Mouse (Mus musculus): ENCODE measurements around the gene Ints5.

The Ints5 gene

DNA sequence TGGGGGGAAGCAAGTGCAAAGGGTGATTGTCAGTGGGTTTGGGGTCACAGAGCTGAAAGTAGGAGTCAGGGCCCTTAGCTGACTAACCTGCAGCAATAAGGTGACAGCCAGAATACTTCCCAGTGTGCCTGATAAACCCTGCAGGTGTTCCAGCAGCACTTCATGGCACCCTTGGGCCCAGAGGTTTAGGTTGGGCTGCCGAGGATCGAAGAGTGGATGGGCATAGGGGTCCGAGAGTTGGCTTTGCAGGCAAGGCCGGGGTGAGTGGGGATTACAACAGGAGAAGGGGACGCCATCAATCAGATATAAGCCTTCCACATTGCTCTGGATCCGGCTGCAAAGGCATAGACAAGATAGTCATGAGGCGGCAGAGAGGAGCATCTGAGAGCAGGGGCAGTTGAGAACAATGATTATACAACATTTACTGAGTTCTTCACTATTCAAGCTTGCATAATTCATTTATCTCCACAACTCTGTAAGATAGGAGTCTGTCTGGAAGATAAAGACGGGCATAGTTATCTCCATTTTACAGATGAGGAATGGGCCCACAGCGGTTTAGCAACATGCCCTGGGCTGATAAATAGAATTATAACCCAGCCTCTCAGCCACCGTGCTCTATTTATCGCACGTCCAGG, 35.2 kb downstream of the Ints5 start:
- in situ Hi-C loops (cut with MseI, MboI), result no loop called here

DNA sequence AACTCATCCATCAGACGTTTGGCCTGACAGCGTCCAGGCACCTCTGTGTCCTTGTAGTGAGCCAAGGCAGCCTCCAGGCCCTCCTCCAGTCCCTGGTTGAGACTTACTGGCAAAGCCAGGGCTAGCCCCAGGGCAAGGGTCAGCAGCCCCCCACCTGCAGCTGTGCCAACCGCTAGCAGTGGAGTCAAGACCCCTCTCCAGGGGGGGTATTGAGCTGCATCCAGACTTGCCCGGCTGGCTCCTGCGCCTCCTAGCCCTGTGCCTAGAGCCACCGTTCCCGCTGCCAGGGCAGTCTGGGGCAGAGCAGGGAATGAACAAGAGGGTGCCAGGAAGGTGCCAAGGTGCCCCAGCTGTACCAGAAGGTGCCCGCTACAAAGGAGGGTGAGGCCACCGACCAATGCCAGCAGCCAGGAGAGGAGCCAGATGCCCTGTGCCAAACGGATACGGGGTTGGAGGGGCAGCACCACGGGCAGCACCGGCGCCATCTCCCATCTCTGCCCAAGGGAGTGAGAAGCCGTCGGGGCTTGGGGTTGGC, 36.0 kb downstream of the Ints5 start:
- in situ Hi-C loops (cut with MseI, MboI), result no loop called here

DNA sequence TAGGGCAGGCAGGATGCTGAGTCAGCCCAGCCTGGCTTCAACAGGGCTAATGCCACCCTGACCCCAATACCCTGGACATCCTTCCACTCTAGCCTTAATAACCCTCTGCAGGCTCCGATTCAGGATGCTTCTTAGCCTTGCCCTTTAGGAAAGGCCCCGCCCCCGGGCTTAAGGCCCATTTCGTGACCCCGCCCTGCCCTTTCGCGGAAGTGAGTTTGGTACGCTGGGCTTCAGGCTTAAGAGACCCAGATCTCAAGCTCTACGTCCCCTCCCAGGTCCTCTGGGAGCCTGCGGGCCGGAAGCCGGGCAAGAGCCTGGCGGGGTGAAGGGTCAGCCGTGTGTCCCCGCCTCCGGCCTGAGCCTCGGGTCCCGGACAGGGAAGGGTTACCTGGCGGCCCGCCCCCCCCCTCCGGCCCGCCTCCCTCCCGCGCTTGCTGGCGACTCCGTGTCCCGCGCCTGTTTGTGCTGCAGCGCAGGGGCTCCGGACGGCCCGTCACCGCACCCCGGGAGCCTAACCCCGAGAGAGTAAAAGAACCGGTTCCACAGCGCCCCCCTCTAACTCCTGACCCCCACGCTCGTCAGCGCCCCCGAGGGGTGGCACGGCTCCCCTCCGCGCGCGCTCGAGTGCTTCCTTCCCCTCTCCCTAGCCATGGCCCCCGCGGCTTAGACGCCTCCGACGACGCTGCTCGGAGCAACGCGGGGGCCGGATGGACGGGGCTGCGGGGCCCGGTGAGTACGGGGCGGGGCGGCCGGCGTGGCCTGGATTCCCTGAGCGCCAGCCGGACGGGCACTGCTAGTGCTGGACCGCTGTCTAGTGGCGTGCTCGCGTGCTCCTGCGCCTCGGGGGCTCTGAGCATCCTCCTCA, 36.7 kb downstream of the Ints5 start, which contains the start of the genes Rom1 and Eml3:
Rom1 (minus strand) TSS at position 133 of the 865 bp plus-strand sequence.
Eml3 (plus strand) TSS at position 329 of the 865 bp plus-strand sequence.
- in situ Hi-C loops (cut with MseI, MboI), result no loop called here

- in situ Hi-C loops (cut with MseI, MboI), result no loop called here
Measured at GRCm38 (mm10) chr19:8930117-8930516, 37.3 kb downstream of the Ints5 start.

DNA sequence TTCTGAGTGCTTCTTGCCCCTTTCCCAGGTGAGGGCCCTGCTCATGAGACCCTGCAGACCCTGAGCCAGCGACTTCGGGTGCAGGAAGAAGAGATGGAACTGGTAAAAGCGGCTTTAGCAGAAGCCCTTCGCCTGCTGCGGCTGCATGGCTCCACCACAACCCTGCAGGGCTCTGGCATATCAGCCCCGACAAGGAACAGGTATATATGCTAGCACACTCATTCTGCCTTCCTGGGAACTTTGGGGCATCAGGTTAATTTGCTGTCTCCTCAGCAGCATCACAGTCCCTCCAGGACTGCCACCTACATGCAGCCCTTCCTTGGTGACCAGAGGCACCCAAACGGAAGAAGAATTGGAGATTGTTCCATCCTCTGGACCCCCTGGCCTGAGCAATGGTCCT, 38.0 kb downstream of the Ints5 start:
- in situ Hi-C loops (cut with MseI, MboI), result no loop called here

DNA sequence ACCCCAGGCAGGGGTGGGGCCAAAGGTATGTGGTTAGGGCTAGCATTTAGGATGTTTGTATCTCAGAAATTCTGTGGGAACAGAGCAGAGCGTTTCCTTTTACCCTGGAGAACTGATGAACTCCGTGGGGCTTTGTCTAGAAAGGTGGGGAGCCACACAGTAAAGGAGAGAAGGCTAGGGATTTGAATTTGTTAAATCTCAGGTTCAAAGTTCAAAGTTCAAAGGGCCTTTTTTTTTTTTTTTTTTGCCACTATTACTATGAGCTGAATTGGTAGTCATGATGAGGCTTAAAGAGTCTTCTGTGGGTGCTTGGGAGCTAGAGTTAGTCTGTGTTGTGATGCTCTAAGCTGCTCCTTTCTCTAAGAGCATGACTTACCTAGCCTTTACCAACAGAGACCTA, 43.9 kb downstream of the Ints5 start:
- in situ Hi-C loops (cut with MseI, MboI), result no loop called here

GRCm38 (mm10) chr19:8940526-8941133, 47.8 kb downstream of the Ints5 start:
- in situ Hi-C loops (cut with MseI, MboI), result no loop called here

- in situ Hi-C loops (cut with MseI, MboI), result no loop called here
Measured at GRCm38 (mm10) chr19:8941136-8941514, 48.3 kb downstream of the Ints5 start.

- in situ Hi-C loops (cut with MseI, MboI), result no loop called here
Measured at GRCm38 (mm10) chr19:8941515-8942217, 48.9 kb downstream of the Ints5 start, which contains the start of gene Mta2. Gene Mta2 (plus strand): TSS chr19:8941875.

- in situ Hi-C loops (cut with MseI, MboI), result no loop called here
Measured at GRCm38 (mm10) chr19:8942276-8942964, 49.6 kb downstream of the Ints5 start.

- in situ Hi-C loops (cut with MseI, MboI), result no loop called here
Measured at GRCm38 (mm10) chr19:8943047-8943446, 50.2 kb downstream of the Ints5 start.

- in situ Hi-C loops (cut with MseI, MboI), result no loop called here
Measured at GRCm38 (mm10) chr19:8944062-8944461, 51.3 kb downstream of the Ints5 start.

GRCm38 (mm10) chr19:8944750-8945149, 51.9 kb downstream of the Ints5 start:
- in situ Hi-C loops (cut with MseI, MboI), result no loop called here

GRCm38 (mm10) chr19:8945251-8945650, 52.4 kb downstream of the Ints5 start:
- in situ Hi-C loops (cut with MseI, MboI), result no loop called here

DNA sequence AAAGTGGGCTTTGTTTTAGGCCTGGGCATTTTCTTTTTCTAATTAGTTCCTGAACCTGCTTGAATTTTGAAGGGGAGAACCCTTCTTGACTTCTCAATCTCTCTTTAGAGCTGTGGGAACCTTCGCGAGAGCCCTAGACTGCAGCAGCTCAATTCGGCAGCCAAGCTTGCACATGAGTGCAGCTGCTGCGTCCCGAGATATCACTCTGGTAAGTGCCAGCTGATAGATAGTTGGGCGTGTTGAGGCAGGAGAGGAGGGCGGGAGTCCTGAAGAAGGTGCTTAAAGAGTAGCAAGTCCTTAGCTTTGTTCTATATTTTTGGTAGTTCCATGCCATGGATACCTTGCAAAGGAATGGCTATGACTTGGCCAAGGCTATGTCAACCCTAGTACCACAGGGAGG, 54.1 kb downstream of the Ints5 start:
- in situ Hi-C loops (cut with MseI, MboI), result no loop called here

Data from mouse trophoblast stem cell (cell line).